Mouse (Mus musculus): ENCODE measurements at regions not wholly inside any gene's neighbourhood (a gene's known extent, or its start where the extent isn't known, plus 50 kb on each side); places are given as distances from the start of the nearest gene placed in this dataset.
A peak's percentile ranks its signal among the peaks of the same experiment; 100 is the strongest.

- Histone ChIP-seq H3K9ac (no peak overlapping the region), H3K4me1 (no peaks in the 10 kb centered on the region), H3K27me3 (no peaks in the 10 kb centered on the region), H3K4me3 (no peak overlapping the region), H3K36me3 (no peaks in the 10 kb centered on the region), H3K4me2 (no peak overlapping the region), H3K27ac (no peak overlapping the region), H3K9me3 (no peaks in the 10 kb centered on the region)
- ATAC-seq (ENCODE audit: borderline replicate concordance, extremely low read depth, low FRiP score, low TSS enrichment), result no peak
- WGBS, result 87% methylated on average over 1 of the region's 1 CpGs
Measured at GRCm38 (mm10) chr12:32273474-32273873, 65.0 kb upstream of the Pik3cg start.

- H3K4me3 ChIP-seq, result no peak overlapping the region
Measured at GRCm38 (mm10) chr12:32279861-32280260, 71.4 kb upstream of the Pik3cg start.

GRCm38 (mm10) chr12:32280309-32280708 lies 71.8 kb upstream of the Pik3cg start:
- no peak for ATAC-seq (ENCODE audit: borderline replicate concordance, extremely low read depth, low FRiP score, low TSS enrichment)
- Histone ChIP-seq H3K36me3 (no peaks in the 10 kb centered on the region), H3K9me3 (no peaks in the 10 kb centered on the region), H3K27ac (no peak overlapping the region), H3K4me2 (no peak overlapping the region), H3K4me1 (no peaks in the 10 kb centered on the region), H3K4me3 (no peak overlapping the region), H3K27me3 (no peaks in the 10 kb centered on the region), H3K9ac (no peak overlapping the region)
- WGBS, result 81% methylated on average over 2 of the region's 2 CpGs

More at GRCm38 (mm10) chr12:32279861-32280260, 71.4 kb upstream of the Pik3cg start:
- no peak for ATAC-seq (ENCODE audit: borderline replicate concordance, extremely low read depth, low FRiP score, low TSS enrichment)
- no peak overlapping the region for H3K27ac ChIP-seq
- 66% methylated on average over 4 of the region's 4 CpGs for WGBS
- H3K36me3 ChIP-seq, result no peaks in the 10 kb centered on the region
- no peak overlapping the region for H3K4me2 ChIP-seq
- H3K9ac ChIP-seq, result no peak overlapping the region
- no peaks in the 10 kb centered on the region for H3K9me3 ChIP-seq
- H3K27me3 ChIP-seq, result no peaks in the 10 kb centered on the region
- H3K4me1 ChIP-seq, result no peaks in the 10 kb centered on the region

DNA sequence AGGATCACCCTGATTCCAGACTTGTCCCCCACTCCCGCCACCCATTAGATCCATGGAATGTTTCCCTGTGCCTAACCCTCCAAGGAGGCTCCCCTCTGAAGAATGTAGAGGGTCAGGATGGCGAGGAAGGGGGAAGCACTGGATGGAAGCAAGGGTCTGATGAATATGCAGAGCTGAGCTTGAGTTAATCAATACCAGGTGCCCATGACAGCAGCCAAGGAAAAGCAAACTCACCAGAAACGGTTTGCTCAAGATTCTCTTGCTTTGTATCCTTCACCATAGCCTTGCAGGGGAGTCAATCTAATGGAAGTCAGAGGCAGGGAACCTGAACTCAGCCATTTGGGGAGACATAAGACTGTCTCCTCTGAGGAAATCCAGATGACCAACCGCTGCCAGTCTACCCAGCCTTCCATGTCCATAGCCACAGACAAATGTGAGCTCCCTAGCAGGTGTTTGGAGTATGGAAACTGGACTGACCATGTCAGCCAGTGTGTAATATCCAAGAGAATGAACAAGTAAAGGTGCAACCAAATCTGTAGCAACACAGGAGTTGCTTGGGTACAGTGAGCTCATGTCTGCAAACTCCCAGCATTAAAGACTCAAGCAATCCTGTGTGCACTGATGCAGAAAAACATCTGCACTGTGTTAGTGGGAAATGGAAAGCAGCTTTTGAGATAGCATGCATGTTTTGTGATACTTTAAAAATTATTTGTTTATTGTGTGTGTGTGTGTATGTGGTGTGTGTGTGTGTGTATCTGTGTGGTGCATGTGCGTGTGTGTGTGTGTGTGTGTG lies 74.1 kb upstream of the Pik3cg start:
- Histone ChIP-seq H3K4me1 (0 out of 2 replicates have a peak, but pooled peaks cover under 1% of the 10 kb centered on the region), H3K9me3 (no peaks in the 10 kb centered on the region), H3K4me3 (no peak overlapping the region), H3K4me2 (no peak overlapping the region), H3K9ac (no peak overlapping the region), H3K27me3 (no peaks in the 10 kb centered on the region), H3K27ac (no peak overlapping the region), H3K36me3 (no peaks in the 10 kb centered on the region)
- WGBS, result 63% methylated on average over 5 of the region's 5 CpGs
- no peak for ATAC-seq (ENCODE audit: borderline replicate concordance, extremely low read depth, low FRiP score, low TSS enrichment)

DNA sequence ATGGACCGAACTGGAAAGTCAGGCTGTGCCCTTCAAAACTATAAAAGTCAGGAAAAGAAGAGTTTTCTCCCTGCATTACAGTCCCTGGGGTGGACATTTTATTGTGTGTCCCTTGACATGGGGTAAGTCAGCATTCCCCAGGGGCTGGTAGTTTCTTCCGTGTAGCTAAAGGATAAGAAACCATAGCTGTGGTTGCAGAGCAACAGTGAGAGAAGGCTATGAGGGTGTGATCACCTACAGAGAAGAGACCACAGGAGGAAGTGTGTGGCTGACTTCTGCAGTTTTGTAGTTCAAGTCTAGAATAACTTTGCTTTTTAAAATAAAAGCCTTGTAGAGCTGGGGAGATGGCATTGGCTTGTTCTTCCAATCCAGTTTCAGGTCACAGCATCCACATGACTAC lies 76.6 kb upstream of the Pik3cg start:
- ATAC-seq (ENCODE audit: borderline replicate concordance, extremely low read depth, low FRiP score, low TSS enrichment), result no peak

GRCm38 (mm10) chr12:32286652-32287051 lies 78.2 kb upstream of the Pik3cg start:
- WGBS, result 25% methylated on average over 5 of the region's 5 CpGs
- Histone ChIP-seq H3K4me3 (no peak overlapping the region), H3K27ac (no peak overlapping the region), H3K9me3 (no peaks in the 10 kb centered on the region), H3K9ac (no peak overlapping the region), H3K36me3 (no peaks in the 10 kb centered on the region), H3K4me2 (no peak overlapping the region), H3K27me3 (no peaks in the 10 kb centered on the region), H3K4me1 (0 out of 2 replicates have a peak, but pooled peaks cover 3% of the 10 kb centered on the region)
- no peak for ATAC-seq (ENCODE audit: borderline replicate concordance, extremely low read depth, low FRiP score, low TSS enrichment)

More for the DNA sequence above, 76.6 kb upstream of the Pik3cg start:
- Histone ChIP-seq H3K4me3 (no peak overlapping the region), H3K9me3 (no peaks in the 10 kb centered on the region), H3K36me3 (no peaks in the 10 kb centered on the region), H3K27ac (no peak overlapping the region), H3K27me3 (no peaks in the 10 kb centered on the region), H3K4me2 (no peak overlapping the region), H3K4me1 (0 out of 2 replicates have a peak, but pooled peaks cover 3% of the 10 kb centered on the region), H3K9ac (no peak overlapping the region)
- WGBS, result 39% methylated on average over 2 of the region's 2 CpGs

DNA sequence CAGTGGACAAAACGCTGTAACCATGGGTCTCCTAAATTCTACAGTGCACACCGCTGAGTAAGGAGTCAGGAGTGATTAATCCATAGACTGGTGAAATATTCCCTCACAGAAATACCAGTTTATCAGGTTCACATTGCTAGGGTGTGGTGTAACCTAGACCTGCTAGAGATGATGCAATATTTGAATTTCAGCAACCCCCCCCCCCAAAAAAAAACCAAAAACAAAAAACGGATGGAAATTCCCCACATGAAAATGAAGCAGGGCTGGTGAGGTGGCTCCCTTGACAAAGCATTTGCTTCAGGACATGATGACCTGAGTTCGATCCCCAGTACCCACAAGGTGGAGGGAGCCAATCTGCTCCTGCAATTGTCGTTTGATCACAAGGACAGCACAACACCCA lies 82.7 kb upstream of the Pik3cg start:
- 69% methylated on average over 5 of the region's 5 CpGs for WGBS
- Histone ChIP-seq H3K9ac (no peak overlapping the region), H3K36me3 (no peaks in the 10 kb centered on the region), H3K27me3 (no peaks in the 10 kb centered on the region), H3K4me2 (no peak overlapping the region), H3K4me3 (no peak overlapping the region), H3K4me1 (0 out of 2 replicates have a peak, but pooled peaks cover 3% of the 10 kb centered on the region), H3K9me3 (no peaks in the 10 kb centered on the region), H3K27ac (no peak overlapping the region)
- no peak for ATAC-seq (ENCODE audit: borderline replicate concordance, extremely low read depth, low FRiP score, low TSS enrichment)

GRCm38 (mm10) chr12:32291962-32292748 lies 83.7 kb upstream of the Pik3cg start:
- no peak overlapping the region for H3K27ac ChIP-seq
- 20% methylated on average over 18 of the region's 18 CpGs for WGBS
- peak overlapping the region; percentile 36 for H3K4me3 ChIP-seq
- 0 out of 2 replicates have a peak, but pooled peaks cover 3% of the 10 kb centered on the region for H3K4me1 ChIP-seq
- no peaks in the 10 kb centered on the region for H3K9me3 ChIP-seq
- no peak overlapping the region for H3K9ac ChIP-seq
- H3K4me2 ChIP-seq, result peak overlapping the region; percentile 58
- ATAC-seq (ENCODE audit: borderline replicate concordance, extremely low read depth, low FRiP score, low TSS enrichment), result peak; percentile 72; the same call in 1 of the 2 replicates
- H3K36me3 ChIP-seq, result no peaks in the 10 kb centered on the region
- no peaks in the 10 kb centered on the region for H3K27me3 ChIP-seq

- no peak for ATAC-seq (ENCODE audit: borderline replicate concordance, extremely low read depth, low FRiP score, low TSS enrichment)
- H3K9ac ChIP-seq, result no peak overlapping the region
- peak overlapping the region; percentile 58; the same call in 1 of the 2 replicates for H3K4me2 ChIP-seq
- H3K4me1 ChIP-seq, result 0 out of 2 replicates have a peak, but pooled peaks cover under 1% of the 10 kb centered on the region
- WGBS, result 53% methylated on average over 5 of the region's 5 CpGs
- no peaks in the 10 kb centered on the region for H3K9me3 ChIP-seq
- no peak overlapping the region for H3K4me3 ChIP-seq
- no peaks in the 10 kb centered on the region for H3K27me3 ChIP-seq
- no peaks in the 10 kb centered on the region for H3K36me3 ChIP-seq
- H3K27ac ChIP-seq, result no peak overlapping the region
Measured at GRCm38 (mm10) chr12:32292749-32293128, 84.3 kb upstream of the Pik3cg start.

- no peak overlapping the region for H3K4me2 ChIP-seq
- no peaks in the 10 kb centered on the region for H3K9me3 ChIP-seq
- H3K27me3 ChIP-seq, result no peaks in the 10 kb centered on the region
- WGBS, result 90% methylated on average over 7 of the region's 7 CpGs
- H3K4me3 ChIP-seq, result no peak overlapping the region
- H3K4me1 ChIP-seq, result no peaks in the 10 kb centered on the region
- H3K9ac ChIP-seq, result no peak overlapping the region
- no peak for ATAC-seq (ENCODE audit: borderline replicate concordance, extremely low read depth, low FRiP score, low TSS enrichment)
- H3K27ac ChIP-seq, result no peak overlapping the region
- no peaks in the 10 kb centered on the region for H3K36me3 ChIP-seq
Measured at GRCm38 (mm10) chr12:32297431-32297830, 81.1 kb upstream of the Ccdc71l start.

GRCm38 (mm10) chr12:32299714-32300113 lies 78.8 kb upstream of the Ccdc71l start:
- H3K36me3 ChIP-seq, result no peaks in the 10 kb centered on the region
- no peak overlapping the region for H3K4me2 ChIP-seq
- no peak for ATAC-seq (ENCODE audit: borderline replicate concordance, extremely low read depth, low FRiP score, low TSS enrichment)
- no peak overlapping the region for H3K4me3 ChIP-seq
- no peak overlapping the region for H3K27ac ChIP-seq
- WGBS, result 73% methylated on average over 2 of the region's 2 CpGs
- H3K9ac ChIP-seq, result no peak overlapping the region
- H3K4me1 ChIP-seq, result no peaks in the 10 kb centered on the region
- H3K27me3 ChIP-seq, result no peaks in the 10 kb centered on the region
- H3K9me3 ChIP-seq, result no peaks in the 10 kb centered on the region

DNA sequence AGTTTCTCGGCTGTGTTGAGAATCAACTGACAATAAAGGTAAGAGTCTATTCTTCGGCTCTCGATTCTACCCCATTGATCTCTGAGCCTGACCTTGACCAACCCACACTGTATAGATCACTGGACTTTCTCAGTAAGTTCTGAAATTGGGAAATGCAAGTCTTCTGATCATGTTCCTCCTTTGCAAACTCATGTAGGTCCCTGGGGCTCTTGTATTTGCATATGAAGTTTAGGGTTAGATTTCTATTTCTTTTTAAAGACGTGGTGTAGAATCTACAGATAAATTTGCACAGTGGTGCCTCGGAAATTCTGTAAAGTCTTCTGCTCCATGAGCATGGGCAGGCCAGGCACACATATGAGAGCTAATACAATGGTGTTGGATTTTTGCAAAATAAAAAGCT lies 72.8 kb upstream of the Ccdc71l start:
- H3K9me3 ChIP-seq, result no peaks in the 10 kb centered on the region
- 91% methylated on average over 5 of the region's 5 CpGs for WGBS
- no peak overlapping the region for H3K4me3 ChIP-seq
- H3K4me2 ChIP-seq, result no peak overlapping the region
- H3K27me3 ChIP-seq, result no peaks in the 10 kb centered on the region
- H3K4me1 ChIP-seq, result no peaks in the 10 kb centered on the region
- H3K36me3 ChIP-seq, result no peaks in the 10 kb centered on the region
- no peak overlapping the region for H3K9ac ChIP-seq
- no peak for ATAC-seq (ENCODE audit: borderline replicate concordance, extremely low read depth, low FRiP score, low TSS enrichment)
- no peak overlapping the region for H3K27ac ChIP-seq

All from lung, embryonic 15.5 days (tissue).